Mouse (Mus musculus) MN1 (cell line): Measurements from ENCODE around the gene Ccdc42.

ENCODE experiments used
- DNase-seq: peaks from one replicate; pipeline ENCODE4 v3.0.0-alpha.2; 2016; ENCODE audit warnings: low spot score

Gene Ccdc42

DNA sequence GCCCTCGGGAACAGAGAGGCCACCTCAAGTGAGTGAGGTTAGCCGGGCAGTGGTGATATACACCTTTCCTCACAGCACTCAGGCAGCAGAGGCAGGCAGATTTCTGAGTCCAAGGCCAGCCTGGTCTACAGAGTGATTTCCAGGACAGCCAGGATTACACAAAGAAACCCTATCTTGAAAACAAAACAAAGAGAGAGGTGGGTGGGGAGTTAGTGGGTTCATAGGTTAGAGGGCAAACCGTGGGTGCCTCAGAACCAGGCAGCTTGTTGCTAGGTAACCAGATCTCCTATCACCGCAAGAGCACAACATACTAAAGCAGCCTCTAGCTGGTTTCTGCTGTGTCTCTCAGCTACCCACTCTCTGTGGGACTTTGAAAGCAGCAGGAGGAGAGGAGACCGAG, at the start of gene Ccdc42:
Ccdc42 (plus strand) TSS at position 301 of the 400 bp plus-strand sequence.
- DNase-seq, result no peak

DNA sequence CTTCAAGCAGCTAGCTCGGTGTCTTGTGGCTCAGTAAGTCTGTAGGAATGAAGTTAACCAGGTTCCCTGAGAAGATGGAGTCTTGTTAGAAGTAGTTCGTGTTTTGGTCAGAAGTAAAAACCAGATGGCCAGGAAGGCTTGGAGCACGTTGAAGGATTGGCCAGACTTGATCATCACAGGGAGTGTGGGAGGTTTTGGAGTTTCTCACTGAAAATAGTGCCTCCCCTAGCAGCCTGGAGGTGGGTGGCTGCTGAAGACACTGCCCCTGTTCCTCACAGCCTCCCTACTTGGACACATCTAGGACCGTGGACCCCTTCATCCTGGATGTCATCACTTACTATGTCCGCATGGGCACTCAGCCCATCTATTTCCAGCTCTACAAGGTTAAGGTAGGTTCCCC, 47.2 kb upstream of the Ccdc42 start:
- DNase-seq, result no peak

DNA sequence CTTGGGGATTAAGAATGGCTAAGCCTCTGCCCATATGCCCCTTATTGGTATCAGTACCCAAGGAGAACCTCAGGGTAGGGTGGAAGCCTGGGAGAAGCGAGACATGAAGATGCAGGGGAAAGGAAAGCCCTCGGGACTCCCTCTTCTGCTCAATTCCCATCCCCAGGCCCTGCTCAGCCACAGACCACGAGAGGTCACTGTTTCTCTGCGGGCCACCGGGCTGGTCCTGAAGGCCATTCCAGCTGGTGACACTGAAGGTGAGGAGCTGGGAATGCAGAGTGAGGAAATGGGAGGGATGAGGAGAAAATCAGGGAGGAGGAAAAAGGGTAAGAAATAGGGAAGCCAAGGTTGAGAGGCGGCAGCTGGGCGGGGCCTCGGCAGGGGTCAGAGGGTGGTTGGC, 42.3 kb upstream of the Ccdc42 start:
- DNase-seq, result peak; percentile 50

DNA sequence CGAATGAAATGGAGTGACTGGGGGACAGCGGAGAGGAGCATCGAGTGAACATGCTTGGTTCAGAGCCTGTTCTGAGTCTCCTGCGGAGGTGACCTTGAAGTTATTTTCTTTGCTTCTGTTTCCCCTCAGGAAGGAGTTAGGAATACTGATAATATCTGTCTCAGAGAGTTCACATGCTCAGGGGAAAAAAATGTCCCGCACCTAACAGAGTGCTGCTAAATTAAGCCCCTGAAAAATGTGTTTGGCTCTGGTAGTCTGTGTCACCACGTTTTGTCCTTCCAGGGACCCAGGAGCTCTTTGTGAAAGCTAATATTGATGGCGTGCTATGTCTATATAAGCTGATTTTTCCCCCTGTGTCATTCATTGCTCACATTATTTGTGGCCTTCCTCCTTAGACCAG, 41.6 kb upstream of the Ccdc42 start:
- DNase-seq, result no peak

DNA sequence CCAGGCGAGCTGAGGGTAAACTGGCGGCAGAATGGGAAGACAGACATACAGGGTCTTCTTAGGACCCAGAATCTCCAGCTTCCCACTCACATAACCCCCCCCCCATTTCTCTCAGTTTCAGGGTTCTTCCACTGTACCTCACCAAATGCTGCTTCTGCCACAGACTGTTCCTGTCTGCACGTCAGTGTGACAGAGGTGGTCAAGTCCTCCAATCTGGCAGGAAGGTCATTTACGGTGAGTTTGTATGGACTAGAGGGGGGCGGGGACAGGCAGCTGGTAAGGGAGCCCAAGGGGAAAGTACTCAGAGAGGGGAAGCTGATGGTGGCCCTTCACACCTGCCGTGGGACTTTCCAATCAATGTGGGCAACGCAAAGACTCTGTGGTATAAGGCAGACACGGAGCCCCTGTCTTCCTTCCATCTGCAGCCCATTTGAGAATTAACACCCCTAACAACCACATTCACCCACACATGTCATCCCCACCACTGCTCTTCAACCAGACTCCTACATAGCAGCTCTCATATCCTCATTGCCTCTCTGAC, 41.1 kb upstream of the Ccdc42 start:
- DNase-seq, result no peak

DNA sequence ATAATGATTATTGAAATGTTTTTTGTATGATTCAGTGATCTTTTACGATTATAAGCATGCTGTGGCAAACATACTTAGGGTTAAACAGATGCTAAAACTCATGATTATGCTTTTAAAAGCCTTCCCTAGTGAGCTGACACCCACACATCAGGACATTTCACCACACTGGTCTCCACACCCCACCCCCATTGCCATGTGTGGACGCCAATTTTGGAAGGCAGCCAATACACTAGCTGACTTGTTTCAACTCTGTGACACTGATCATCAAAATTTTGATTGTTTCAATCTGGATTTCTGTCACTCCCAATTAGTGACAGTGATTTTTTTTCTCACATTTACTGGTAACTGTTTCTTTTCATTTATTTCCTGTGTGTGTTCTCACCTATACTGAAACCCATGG, 39.3 kb upstream of the Ccdc42 start:
- DNase-seq, result no peak

DNA sequence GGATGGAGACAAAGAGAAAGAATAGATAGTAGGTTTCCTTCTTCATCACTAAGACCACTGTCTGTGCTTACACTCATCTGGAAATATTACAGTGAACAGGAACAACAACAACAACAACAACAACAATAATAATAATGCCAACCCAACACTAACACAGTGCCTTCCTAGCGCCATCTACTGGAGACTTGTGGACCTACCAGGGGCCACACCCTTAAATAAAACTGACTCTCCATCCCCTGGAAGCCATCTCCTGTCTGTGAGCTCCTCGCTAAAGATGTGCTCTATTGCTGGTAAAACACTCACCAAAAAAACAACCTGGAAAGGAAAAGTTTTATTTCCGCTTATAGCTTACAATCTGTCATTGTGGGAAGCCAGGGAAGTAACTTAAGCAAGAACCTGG, 37.2 kb upstream of the Ccdc42 start:
- DNase-seq, result no peak

DNA sequence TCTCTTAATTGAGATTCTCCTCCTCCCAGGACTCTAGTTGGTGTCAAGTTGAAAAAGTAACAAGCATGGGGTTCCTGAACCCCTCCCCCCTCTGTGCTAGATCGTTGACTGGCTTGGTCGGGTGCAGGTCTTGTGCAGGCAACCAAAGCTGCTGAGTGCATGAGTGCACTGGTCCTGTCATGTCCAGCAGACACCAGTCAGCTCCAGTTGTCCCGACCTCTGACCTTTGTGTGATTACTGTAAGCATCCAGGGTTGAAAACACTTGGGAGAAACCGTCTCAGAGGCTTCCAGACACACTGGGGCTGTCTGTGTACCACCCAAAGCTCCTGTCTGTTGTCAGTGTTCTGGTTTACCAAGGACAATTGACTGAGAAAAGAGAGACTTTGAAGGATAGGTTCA, 36.5 kb upstream of the Ccdc42 start:
- DNase-seq, result no peak

DNA sequence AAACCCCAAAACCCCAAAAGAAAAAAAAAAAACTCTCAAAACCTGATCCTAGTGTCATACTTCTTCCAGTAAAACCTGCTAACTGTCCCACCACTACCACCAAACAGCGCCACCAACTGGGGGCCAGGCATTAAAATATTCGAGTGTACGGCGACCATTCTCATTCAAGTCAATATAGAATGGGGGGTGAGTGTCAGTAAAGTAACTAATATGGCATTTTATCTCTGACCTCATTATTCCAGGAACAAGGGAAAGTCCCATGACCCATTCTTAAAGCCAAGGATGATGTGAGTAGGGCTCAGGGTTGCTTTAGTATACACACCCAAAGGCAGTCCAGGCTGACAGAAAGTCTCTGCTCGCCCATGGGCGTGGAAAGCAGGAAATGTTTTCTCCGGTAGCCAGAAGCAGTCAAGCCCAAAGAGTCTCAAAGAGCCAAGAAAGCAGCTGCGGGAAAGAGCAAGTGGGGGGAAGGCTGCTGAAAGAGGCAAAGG, 32.8 kb upstream of the Ccdc42 start:
- DNase-seq, result no peak

DNA sequence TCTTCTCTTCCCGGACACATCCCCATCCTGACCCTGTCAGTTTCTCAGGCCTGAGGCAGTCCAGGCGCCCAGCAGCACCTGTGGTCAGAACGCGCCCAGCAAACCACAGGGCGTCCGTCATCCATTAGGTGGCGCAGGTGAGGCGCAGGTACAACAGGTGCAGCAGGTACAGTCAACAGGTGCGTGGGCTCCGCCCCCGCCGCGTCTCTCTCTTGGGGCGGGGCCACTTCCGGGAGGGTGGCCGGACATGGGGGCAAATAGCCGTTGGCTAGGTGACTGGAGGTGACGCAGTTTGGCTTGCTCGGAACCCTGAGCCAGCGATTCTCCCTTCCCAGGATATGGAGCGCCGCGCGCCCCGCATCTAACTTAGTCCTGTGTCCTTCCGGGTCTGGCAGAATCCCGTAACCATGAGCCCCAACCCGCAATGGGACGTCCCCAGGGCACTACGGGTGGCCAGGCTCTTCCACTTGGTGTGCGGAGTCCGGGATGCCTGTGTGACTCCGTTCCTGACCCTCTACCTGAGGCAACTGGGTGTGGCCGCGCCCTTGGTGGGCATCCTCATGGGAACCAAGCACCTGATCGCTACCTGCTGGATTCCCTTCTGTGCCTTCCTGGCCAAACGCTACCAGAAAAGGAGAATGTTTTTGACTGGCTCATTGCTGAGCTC, 30.8 kb upstream of the Ccdc42 start, which contains the start of gene Mfsd6l:
Mfsd6l (plus strand) TSS at position 269 of the 667 bp plus-strand sequence.
- DNase-seq, result no peak

DNA sequence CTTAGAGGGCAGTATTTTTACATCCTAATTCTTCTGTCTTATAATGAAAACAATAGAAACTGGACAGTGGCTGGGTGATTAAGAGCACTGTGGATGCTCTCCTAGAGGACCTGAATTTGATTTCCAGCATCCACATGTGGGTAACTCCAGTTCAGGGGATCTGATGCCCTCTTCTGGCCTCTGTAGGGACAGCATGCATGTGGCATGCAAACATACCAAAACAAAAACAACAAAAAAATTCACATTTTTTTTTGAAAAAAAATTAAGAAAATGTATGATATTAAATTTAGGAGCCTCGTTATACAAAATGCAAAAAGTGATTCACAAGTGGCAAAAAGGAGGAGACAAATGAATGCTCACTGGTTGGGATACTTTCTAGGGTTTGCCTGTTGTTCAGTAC, 27.3 kb upstream of the Ccdc42 start:
- DNase-seq, result no peak

DNA sequence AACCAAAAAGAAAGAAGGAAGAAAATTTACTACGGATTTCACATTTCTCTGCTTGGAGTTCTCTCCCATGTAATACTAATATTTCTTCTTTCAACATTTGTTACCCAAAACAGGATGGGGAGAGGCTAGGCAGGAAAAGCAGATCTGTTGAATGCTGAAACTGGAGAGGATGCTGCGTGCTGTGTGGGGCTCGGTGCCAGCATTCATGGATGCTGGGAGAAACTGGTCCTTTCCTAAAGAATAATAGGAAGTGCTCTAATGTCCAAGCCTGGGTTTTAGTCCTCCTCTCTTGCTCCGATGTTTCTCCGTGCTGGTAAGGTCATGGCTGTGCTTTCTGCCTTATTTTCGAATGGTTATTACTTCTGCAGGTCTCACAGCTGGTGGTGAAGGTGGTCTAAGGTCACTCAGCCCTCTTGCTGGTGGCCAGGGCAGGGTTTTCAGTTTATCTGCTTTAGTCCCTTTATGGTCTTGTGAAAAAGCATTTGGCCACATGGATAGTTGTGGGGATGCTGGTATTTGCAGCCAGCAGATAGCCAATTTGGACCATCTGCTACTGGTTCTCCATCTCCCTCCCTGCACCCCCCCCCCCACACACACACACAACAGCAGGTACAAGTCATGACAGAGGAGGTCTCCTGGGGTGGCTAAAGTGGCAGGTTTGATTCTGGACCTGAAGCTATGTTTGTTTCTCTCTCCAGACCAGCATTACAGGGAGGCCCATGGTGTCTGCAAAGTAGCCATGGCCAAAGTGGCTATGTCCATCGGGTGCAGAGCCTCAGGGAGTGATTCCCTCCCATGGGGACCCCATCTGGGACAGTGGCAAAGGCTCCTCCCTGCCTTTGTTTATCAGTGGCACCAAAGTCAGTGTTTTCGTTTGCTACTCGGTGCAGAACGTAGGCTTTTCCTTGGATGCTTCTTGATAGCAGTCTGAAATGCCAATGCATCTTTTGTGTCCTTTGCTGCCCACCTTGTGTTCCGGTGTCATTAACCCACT, 24.6 kb upstream of the Ccdc42 start:
- no peak for DNase-seq

DNA sequence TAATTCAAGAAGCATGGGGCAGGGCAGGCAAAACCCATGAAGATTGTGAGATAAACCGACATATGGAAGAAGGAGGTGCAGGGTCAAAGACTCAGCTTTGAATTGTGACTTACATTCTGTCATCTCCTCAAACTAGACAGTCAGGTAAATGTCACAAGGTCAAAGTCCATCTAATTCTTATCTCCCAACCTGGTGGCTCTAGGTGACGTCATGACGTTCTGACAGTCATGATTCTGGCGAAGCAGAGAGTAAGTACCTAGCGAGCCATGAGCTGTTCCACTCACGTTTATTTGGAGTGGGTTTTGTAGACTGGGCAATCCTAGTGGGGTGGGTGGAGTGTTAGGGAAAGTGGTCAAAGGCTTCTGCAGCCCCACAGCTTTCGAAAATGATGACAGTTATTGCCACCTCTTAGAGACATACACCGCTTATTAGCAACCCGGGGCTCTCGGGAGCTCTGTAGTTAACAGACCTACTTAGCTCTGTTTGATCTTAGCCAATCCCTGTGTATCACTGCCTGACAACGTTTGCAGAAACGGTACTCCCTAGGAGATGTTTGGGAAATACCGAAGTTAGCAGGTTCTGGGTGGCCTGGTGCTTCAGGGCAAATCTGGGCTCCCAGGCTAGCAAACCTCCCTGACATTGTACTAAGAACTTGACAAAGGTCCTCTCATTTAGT, 22.3 kb upstream of the Ccdc42 start:
- DNase-seq, result no peak

DNA sequence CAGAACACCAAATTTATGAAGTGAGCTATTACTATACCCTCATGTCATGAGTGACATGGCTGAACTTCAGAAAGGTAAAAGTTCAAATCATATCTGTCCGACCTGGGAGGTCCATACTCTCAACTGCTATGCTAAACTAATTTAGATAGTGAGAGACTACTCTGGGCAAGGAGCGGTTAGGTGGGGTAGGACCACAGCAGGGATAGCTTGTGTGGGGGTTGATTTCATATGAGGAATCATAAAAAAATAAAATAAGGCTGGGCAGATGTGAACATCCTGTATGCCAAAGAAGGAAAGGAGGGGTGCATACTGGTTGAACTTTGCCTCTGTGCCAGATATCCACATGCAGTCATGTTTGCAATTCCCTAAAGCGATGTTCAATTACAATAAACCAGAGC, 21.8 kb upstream of the Ccdc42 start:
- DNase-seq, result no peak

DNA sequence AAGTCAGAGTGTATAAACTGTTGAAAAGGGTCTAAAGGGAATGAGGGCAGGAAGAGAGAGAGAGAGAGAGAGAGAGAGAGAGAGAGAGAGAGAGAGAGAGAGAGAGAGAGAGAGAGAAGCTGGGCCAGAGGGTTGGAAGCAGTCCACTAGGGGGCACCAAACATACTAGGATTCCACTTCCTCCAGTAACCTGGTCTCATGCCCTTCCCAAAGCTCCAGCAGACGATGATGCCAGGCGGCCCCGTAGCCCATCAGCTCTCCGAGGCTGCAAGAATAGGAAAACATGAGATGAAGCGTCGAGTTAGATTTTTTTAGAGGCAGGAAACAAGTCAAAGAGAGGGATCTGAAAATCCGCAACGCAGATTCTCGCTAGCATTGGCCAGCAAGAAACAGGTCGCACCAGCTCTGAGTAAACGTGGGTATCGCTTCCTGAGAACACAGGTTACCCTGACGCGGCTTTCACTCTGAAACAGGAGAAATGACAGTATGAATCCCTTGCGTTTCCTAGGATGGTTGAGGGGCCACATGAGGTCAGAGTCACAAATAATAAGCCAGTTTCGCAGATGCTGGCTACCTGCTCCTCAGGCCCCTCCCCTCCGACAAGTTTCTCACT, 20.3 kb upstream of the Ccdc42 start:
- peak; percentile 83 for DNase-seq

DNA sequence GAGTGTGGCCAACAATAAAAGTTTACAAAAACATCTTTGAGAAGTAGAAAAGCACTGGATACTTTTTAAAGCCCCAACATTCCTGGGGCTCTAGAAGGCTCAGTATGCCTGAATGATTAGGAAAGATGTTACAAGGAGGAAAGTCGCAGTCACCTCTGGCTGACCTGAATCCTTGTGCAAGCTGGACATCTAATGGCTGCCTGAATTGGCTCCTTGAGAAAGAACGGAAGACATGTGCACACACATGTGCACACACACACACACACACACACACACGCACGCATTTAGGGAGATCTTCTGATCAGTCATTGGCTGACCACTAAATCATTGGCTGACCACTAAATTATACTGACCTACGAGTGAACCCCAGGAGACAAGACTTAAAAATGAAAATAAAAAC, 16.0 kb upstream of the Ccdc42 start:
- no peak for DNase-seq

DNA sequence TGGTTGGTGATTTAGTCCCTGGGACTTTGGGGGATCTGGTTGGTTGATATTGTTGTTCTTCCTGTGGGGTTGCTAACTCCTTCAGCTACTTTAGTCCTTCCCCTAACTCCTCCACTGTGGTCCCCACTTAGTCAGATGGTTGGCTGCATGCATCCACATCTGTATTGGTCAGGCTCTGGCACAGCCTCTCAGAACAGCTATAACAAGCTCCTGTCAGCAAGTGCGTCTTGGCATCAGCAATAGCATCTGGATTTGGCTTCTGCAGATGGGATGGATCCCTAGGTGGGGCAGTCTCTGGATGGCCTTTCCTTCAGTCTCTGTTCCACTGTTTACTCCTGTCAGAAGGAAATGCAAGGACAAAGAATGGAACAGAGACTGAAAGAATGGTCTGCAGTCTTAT, 9.7 kb upstream of the Ccdc42 start:
- no peak for DNase-seq

DNA sequence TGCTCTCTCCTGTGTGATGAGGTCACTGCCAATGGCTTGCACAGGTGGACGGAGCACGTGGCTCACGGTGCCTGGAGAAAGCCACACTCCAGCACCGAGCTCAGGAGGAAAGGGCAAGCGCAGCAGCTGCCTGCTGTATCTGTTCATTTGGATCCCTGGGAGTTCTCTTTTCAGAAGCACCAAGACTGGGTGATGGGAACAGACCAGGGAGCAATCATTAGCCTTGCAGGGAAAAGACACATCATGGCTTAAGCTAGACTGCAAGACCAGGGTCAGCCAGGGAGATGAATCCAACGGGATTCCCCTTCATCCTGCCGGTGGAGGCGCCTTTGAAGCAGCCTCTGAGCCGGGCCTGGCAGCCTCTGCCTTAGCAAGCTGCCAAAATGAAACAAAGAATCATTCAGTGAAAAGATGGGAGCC, 7.3 kb upstream of the Ccdc42 start:
- peak; percentile 11 for DNase-seq

DNA sequence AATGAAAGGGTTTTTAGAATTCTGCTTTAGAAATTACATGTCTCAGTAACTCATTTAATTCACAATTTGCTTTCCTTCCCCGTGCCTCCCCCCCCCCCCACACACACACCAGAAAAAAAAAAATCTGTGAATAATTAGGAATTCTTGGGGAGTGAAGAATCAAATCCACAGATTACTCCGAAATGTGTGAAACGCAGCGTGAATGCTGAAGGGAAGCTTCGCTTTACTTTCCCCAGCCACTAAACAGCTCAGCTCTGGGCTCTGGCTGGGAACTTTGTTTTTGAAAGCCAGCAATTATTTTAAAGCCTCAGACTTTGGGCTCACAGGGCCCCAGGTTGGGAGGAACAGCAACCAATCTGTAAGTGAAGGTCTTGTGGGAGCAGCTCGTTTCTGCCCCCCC, 6.3 kb upstream of the Ccdc42 start:
- no peak for DNase-seq

DNA sequence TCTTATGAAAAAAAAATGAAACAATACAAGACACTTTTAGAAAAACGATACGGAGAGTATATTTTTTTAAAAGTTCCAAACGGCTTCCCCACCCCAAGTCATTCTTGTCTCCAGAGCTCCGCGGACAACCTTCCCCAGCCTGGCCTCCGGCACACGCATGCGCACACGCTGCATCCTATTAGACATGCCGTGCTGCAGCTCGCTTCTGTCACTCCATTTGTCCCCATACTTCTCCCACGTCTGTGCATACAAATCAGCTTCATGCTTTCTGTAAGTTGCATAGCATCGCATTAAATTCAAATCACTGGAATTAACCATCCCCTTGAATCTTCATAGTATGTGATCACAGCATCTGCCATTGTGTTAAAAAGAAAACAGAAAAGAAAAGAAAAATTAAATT, 3.6 kb upstream of the Ccdc42 start:
- peak; percentile 36 for DNase-seq

DNA sequence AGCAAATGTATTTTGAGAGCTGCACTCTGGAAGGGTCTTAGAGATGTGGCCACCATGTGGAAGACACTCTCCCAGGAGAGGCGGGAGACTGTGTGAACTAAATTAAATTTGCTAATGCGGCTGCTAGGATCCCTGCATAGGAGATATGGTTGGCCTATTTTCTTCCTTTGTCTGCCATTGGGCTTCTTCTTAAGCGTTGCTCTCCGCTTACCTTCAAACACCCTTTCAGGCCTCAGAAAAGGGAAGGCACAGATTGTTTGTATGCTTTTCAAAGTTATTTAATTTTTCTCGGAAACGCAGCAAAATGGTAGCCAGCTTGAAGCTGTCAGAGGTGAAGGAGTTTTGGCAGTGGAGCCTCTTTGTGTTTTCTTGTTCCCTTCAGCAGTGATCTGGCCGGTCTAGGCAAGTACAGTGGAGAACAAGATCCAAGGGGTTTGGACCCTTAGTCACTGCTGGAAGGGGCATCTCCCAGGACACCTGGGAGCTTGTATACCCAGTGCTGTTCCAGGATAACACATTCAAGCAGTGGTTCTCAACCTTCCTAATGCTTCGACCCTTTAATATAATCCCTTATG, 2.8 kb upstream of the Ccdc42 start:
- no peak for DNase-seq
